ENCODE assay signal across 8 mouse cellular contexts in genomic region chr12:110417987-110418734, GRCm38 (mm10). TPM values are rescaled to one million over a fixed set of nuclear protein-coding genes. Genes with fewer than 3 reads are reported as not detected.
DNase-seq lines count a peak whose midpoint lies in the region; ATAC-seq and TF ChIP-seq lines count a peak whose summit lies in the region.

No protein-coding gene starts in this region.

- H3K27ac ChIP-seq in forebrain, embryonic 11.5 days (ENCODE audit: low read depth, low read length), result no peak overlapping the region
- H3K27ac ChIP-seq in forebrain, embryonic 13.5 days, result no peak overlapping the region
- peak overlapping the region; percentile 40; the same call in 1 of the 2 replicates for H3K27ac ChIP-seq in heart, embryonic 16.5 days (ENCODE audit: low read length)
- no peak overlapping the region for H3K27ac ChIP-seq in neural tube, embryonic 12.5 days

- peak; percentile 54 for DNase-seq in forebrain, embryonic 11.5 days (ENCODE audit: low spot score)
- DNase-seq in G1E (ENCODE audit: low spot score) (peak; percentile 28), liver (peak; percentile 42)
- no peak for DNase-seq in spleen, adult 12 weeks (ENCODE audit: low spot score)

- TF ChIP-seq CTCF in G1E (IDR thresholded peaks at IDR 0.05; ENCODE audit: low read depth, low read length), result no peak

- no peaks in the 10 kb centered on the region for H3K27me3 ChIP-seq in forebrain, embryonic 11.5 days (ENCODE audit: control insufficient read depth, insufficient read depth, low read length)
- peaks cover 10% of the 10 kb centered on the region for H3K27me3 ChIP-seq in forebrain, embryonic 13.5 days
- peaks cover 21% of the 10 kb centered on the region for H3K27me3 ChIP-seq in G1E (ENCODE audit: insufficient read depth, low read length)
- H3K27me3 ChIP-seq in heart, embryonic 16.5 days (ENCODE audit: control insufficient read depth, insufficient read depth, low read length), result no peaks in the 10 kb centered on the region
- no peaks in the 10 kb centered on the region for H3K27me3 ChIP-seq in neural tube, embryonic 12.5 days (replicated peaks)

- H3K9me3 ChIP-seq in forebrain, embryonic 11.5 days (ENCODE audit: control insufficient read depth, low read length), result no peaks in the 10 kb centered on the region
- no peaks in the 10 kb centered on the region for H3K9me3 ChIP-seq in forebrain, embryonic 13.5 days (replicated peaks)
- no peaks in the 10 kb centered on the region for H3K9me3 ChIP-seq in G1E (replicated peaks)
- no peaks in the 10 kb centered on the region for H3K9me3 ChIP-seq in heart, embryonic 16.5 days (replicated peaks; ENCODE audit: control insufficient read depth, low read length)
- no peaks in the 10 kb centered on the region for H3K9me3 ChIP-seq in neural tube, embryonic 12.5 days

- no peaks in the 10 kb centered on the region for H3K4me1 ChIP-seq in forebrain, embryonic 11.5 days (replicated peaks; ENCODE audit: control insufficient read depth, insufficient read depth, low read length)
- no peaks in the 10 kb centered on the region for H3K4me1 ChIP-seq in forebrain, embryonic 13.5 days
- H3K4me1 ChIP-seq in G1E (ENCODE audit: insufficient read depth, low read depth, low read length), result peaks cover 32% of the 10 kb centered on the region
- peaks cover 10% of the 10 kb centered on the region for H3K4me1 ChIP-seq in heart, embryonic 16.5 days (ENCODE audit: control insufficient read depth, insufficient read depth, low read length)
- H3K4me1 ChIP-seq in neural tube, embryonic 12.5 days, result no peaks in the 10 kb centered on the region

- H3K4me2 ChIP-seq in forebrain, embryonic 11.5 days (ENCODE audit: low read depth, low read length, severe bottlenecking), result no peak overlapping the region
- no peak overlapping the region for H3K4me2 ChIP-seq in forebrain, embryonic 13.5 days
- peak overlapping the region; percentile 21; the same call in 1 of the 2 replicates for H3K4me2 ChIP-seq in heart, embryonic 16.5 days (ENCODE audit: low read depth, low read length)
- no peak overlapping the region for H3K4me2 ChIP-seq in neural tube, embryonic 12.5 days (replicated peaks)

- no peak for ATAC-seq in forebrain, embryonic 11.5 days (replicated peaks; ENCODE audit: low FRiP score)
- ATAC-seq in forebrain, embryonic 13.5 days, result no peak
- 0 out of 2 replicates have a peak, but pooled peaks have one; percentile 11 for ATAC-seq in G1E (ENCODE audit: extremely low read depth, insufficient number of reproducible peaks, low FRiP score, poor library complexity, severe bottlenecking)
- 0 out of 2 replicates have a peak, but pooled peaks have one; percentile 25 for ATAC-seq in heart, embryonic 16.5 days (replicated peaks; ENCODE audit: extremely low read depth, insufficient read depth, low FRiP score)
- peak; percentile 37; the same call in 1 of the 2 replicates for ATAC-seq in neural tube, embryonic 12.5 days (ENCODE audit: low FRiP score, low read depth)
- ATAC-seq in frontal cortex, adult (ENCODE audit: low TSS enrichment), result no peak; the same call in 1 of the 2 replicates

- H3K9ac ChIP-seq in forebrain, embryonic 11.5 days (ENCODE audit: low read length), result no peak overlapping the region
- H3K9ac ChIP-seq in forebrain, embryonic 13.5 days, result no peak overlapping the region
- peak overlapping the region; percentile 12; the same call in 1 of the 2 replicates for H3K9ac ChIP-seq in heart, embryonic 16.5 days (ENCODE audit: low read length)
- H3K9ac ChIP-seq in neural tube, embryonic 12.5 days, result no peak overlapping the region

- 50% methylated on average over 20 of the region's 20 CpGs for WGBS in forebrain, embryonic 11.5 days
- 52% methylated on average over 20 of the region's 20 CpGs for WGBS in forebrain, embryonic 13.5 days
- 39% methylated on average over 20 of the region's 20 CpGs for WGBS in heart, embryonic 16.5 days
- WGBS in neural tube, embryonic 12.5 days, result 45% methylated on average over 20 of the region's 20 CpGs

- H3K36me3 ChIP-seq in forebrain, embryonic 11.5 days (ENCODE audit: control insufficient read depth, insufficient read depth, low read length), result no peaks in the 10 kb centered on the region
- H3K36me3 ChIP-seq in forebrain, embryonic 13.5 days (ENCODE audit: poor library complexity, severe bottlenecking), result no peaks in the 10 kb centered on the region
- H3K36me3 ChIP-seq in G1E (replicated peaks), result no peaks in the 10 kb centered on the region
- no peaks in the 10 kb centered on the region for H3K36me3 ChIP-seq in heart, embryonic 16.5 days (ENCODE audit: control insufficient read depth, insufficient read depth)
- no peaks in the 10 kb centered on the region for H3K36me3 ChIP-seq in neural tube, embryonic 12.5 days

- no peak overlapping the region for H3K4me3 ChIP-seq in forebrain, embryonic 11.5 days (ENCODE audit: low read depth, low read length)
- no peak overlapping the region for H3K4me3 ChIP-seq in forebrain, embryonic 13.5 days
- H3K4me3 ChIP-seq in G1E (ENCODE audit: low read depth, low read length), result no peak overlapping the region
- no peak overlapping the region for H3K4me3 ChIP-seq in heart, embryonic 16.5 days (ENCODE audit: low read length)
- H3K4me3 ChIP-seq in neural tube, embryonic 12.5 days, result no peak overlapping the region

RNA-seq across cellular contexts. Expression of gene Ppp2r5c, which starts 28.8 kb away (rescaled TPM):
- polyA plus RNA-seq in forebrain, embryonic 11.5 days (2014; fragmentation: Nextera tagmentation; extraction: Ambion mirVana), result 163 TPM in 2 replicates
- 138 and 147 TPM in 2 replicates for polyA plus RNA-seq in forebrain, embryonic 13.5 days (2015; fragmentation: Nextera tagmentation; extraction: Ambion mirVana)
- total RNA-seq in G1E (2014; fragmentation: Nextera tagmentation), result 174 and 192 TPM in 2 replicates
- total RNA-seq in G1E (2017), result 262 and 282 TPM in 2 replicates
- polyA plus RNA-seq in G1E (2012), result 24.6 and 30.6 TPM in 2 replicates
- polyA plus RNA-seq in heart, embryonic 16.5 days (2015; fragmentation: Nextera tagmentation; extraction: Ambion mirVana), result 130 and 132 TPM in 2 replicates
- polyA plus RNA-seq in neural tube, embryonic 12.5 days (2016; fragmentation: Nextera tagmentation; extraction: Ambion mirVana), result 151 and 160 TPM in 2 replicates

Comparison
In these comparisons a context has a peak if more than half of its experiments do, and no peak if none do; other contexts are left out.
1. ATAC-seq: peak in G1E (single experiment), heart, embryonic 16.5 days (single experiment) and neural tube, embryonic 12.5 days (single experiment); none in forebrain, embryonic 11.5 days (single experiment), forebrain, embryonic 13.5 days (single experiment) and frontal cortex, adult (single experiment).